Mouse (Mus musculus): ENCODE results near the gene Mylk4. TPM values are rescaled to one million over a fixed set of nuclear protein-coding genes. Genes with fewer than 3 reads are reported as not detected.
A peak's percentile ranks its signal among the peaks of the same experiment; 100 is the strongest.

Gene Mylk4
- polyA plus RNA-seq (2014; fragmentation: Nextera tagmentation; extraction: Ambion mirVana): 0.07 TPM in 1 of 2 replicates, not detected in the other

DNA sequence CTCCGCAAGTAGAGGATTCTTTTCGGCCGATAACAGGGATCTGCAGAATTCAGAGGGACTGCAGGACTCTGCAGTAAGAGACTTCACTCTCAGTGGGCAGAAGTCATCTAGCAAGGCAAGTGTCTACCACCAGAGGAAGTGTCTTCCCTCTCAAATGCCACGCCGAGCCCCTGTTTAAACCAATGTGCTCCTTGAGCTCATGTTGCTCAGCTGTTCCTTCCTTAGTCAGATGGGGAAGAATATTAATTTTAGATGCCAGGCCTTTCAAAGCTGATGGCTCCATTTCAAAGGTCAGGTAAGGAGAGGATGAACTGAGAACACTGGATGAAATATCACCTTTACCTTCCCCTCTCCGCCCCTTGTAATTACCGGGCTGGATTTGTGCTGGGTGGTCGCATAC lies at the start of gene Mylk4:
Gene Mylk4, minus strand, starts transcription at position 139 of the 400 bp plus-strand sequence.
- 75% methylated on average over 8 of the region's 8 CpGs for WGBS
- H3K4me2 ChIP-seq (replicated peaks; ENCODE audit: low read depth, low read length): no peak within 1 kb of the TSS
- no peaks in the 10 kb centered on the region for H3K4me1 ChIP-seq (ENCODE audit: control insufficient read depth, insufficient read depth, low read length)
- no peak within 1 kb of the TSS for H3K27ac ChIP-seq (ENCODE audit: low read length)
- H3K9me3 ChIP-seq (ENCODE audit: control insufficient read depth, low read depth, low read length): no peaks in the 10 kb centered on the region
- no peaks in the 10 kb centered on the region for H3K36me3 ChIP-seq (ENCODE audit: control insufficient read depth, insufficient read depth, low read length)
- no peaks in the 10 kb centered on the region for H3K27me3 ChIP-seq (ENCODE audit: control insufficient read depth, insufficient read depth, low read length)
- ATAC-seq (ENCODE audit: insufficient number of reproducible peaks, insufficient read depth, low FRiP score, low read depth): no peak
- no peak within 1 kb of the TSS for H3K9ac ChIP-seq (replicated peaks; ENCODE audit: low read depth, low read length)
- H3K4me3 ChIP-seq (ENCODE audit: low read depth, low read length): no peak within 1 kb of the TSS

DNA sequence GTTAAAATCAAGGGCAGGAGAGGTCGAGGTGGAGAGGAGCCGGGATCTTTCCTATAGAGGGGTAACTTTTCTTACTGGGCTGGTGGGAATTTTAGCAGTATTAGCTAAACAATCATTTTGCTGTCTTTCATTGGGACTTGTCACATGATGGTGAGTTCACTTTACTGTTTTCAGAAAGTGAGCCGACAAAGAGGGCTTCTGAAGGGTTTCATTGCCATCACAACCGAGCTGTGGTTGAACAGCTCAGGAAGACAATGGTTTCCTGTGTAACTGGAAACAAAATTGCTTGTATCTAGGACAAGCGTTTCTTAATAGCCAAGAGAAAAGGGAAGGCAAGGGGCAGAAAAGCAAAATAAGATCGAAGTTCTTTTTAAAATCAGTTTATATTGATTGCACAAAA lies 49.5 kb upstream of the Mylk4 start:
- Histone ChIP-seq H3K4me2 (replicated peaks; ENCODE audit: low read depth, low read length) (no peak overlapping the region), H3K27ac (ENCODE audit: low read length) (no peak overlapping the region), H3K4me1 (ENCODE audit: control insufficient read depth, insufficient read depth, low read length) (no peaks in the 10 kb centered on the region), H3K27me3 (ENCODE audit: control insufficient read depth, insufficient read depth, low read length) (no peaks in the 10 kb centered on the region), H3K36me3 (ENCODE audit: control insufficient read depth, insufficient read depth, low read length) (no peaks in the 10 kb centered on the region), H3K9ac (replicated peaks; ENCODE audit: low read depth, low read length) (no peak overlapping the region), H3K9me3 (ENCODE audit: control insufficient read depth, low read depth, low read length) (no peaks in the 10 kb centered on the region), H3K4me3 (ENCODE audit: low read depth, low read length) (no peak overlapping the region)
- no peak for ATAC-seq (ENCODE audit: insufficient number of reproducible peaks, insufficient read depth, low FRiP score, low read depth)
- WGBS: 69% methylated on average over 6 of the region's 6 CpGs

DNA sequence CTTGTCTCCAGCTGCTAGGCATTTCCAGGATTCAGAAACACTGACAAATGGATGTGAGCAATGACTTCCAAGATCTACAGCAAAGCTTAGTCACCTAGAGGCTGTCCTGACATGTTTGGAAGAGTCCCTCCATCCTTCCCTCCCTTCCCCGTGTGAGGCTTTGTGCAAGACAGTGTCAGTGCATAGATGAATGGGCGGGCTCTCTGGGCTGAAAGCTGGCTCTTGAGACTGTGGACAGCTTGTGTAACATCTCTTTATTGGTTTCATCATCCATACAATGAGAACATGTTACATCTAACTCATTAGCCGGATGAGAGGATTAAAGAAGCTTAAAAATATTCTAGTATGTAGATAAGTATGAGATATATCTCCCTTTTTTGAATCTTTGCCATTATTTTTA lies 49.0 kb upstream of the Mylk4 start:
- Histone ChIP-seq H3K27ac (ENCODE audit: low read length) (no peak overlapping the region), H3K4me2 (replicated peaks; ENCODE audit: low read depth, low read length) (no peak overlapping the region), H3K9me3 (ENCODE audit: control insufficient read depth, low read depth, low read length) (no peaks in the 10 kb centered on the region), H3K4me1 (ENCODE audit: control insufficient read depth, insufficient read depth, low read length) (no peaks in the 10 kb centered on the region), H3K27me3 (ENCODE audit: control insufficient read depth, insufficient read depth, low read length) (no peaks in the 10 kb centered on the region), H3K4me3 (ENCODE audit: low read depth, low read length) (no peak overlapping the region), H3K36me3 (ENCODE audit: control insufficient read depth, insufficient read depth, low read length) (no peaks in the 10 kb centered on the region), H3K9ac (replicated peaks; ENCODE audit: low read depth, low read length) (no peak overlapping the region)
- ATAC-seq (ENCODE audit: insufficient number of reproducible peaks, insufficient read depth, low FRiP score, low read depth): no peak
- 62% methylated on average over 3 of the region's 3 CpGs for WGBS

DNA sequence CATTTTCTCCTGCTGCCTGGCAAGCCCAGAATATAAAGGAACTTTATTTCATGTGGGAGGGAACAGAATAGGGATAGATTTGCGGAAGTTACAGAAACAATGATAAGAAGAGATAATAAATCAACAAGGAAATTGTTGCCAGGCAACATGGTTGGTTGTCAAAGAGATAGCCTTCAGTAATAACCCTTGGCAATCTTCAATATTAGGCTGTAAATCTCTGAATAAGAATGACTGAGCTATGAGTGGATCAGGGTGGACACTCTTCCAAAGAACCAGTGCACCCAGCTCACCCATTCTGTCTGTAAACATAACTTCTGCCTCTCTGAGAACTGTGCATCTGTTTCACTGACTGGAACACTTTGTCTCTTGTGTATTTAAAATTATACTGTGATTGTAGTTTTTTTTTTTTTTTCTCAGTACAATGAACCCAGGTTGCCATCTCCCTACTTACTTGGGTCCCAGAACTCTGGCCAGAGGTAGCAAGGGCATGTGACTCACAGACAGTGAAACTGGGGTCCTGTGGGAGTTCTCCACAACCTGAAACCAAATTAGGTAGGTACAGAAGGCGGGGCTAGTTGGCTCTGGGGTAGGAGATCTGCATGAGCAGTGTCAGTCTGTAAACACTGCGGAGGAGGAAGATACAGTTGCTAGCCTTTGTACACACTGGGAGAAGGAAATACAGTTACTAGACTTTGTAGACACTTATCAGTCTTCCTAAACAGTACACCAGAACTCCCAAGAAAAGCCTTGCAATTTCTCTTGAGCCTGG lies 47.9 kb upstream of the Mylk4 start:
- 71% methylated on average over 3 of the region's 3 CpGs for WGBS
- Histone ChIP-seq H3K4me2 (replicated peaks; ENCODE audit: low read depth, low read length) (no peak overlapping the region), H3K36me3 (ENCODE audit: control insufficient read depth, insufficient read depth, low read length) (no peaks in the 10 kb centered on the region), H3K4me1 (ENCODE audit: control insufficient read depth, insufficient read depth, low read length) (no peaks in the 10 kb centered on the region), H3K9ac (replicated peaks; ENCODE audit: low read depth, low read length) (no peak overlapping the region), H3K9me3 (ENCODE audit: control insufficient read depth, low read depth, low read length) (no peaks in the 10 kb centered on the region), H3K27me3 (ENCODE audit: control insufficient read depth, insufficient read depth, low read length) (no peaks in the 10 kb centered on the region), H3K27ac (ENCODE audit: low read length) (no peak overlapping the region), H3K4me3 (ENCODE audit: low read depth, low read length) (no peak overlapping the region)
- no peak for ATAC-seq (ENCODE audit: insufficient number of reproducible peaks, insufficient read depth, low FRiP score, low read depth)

DNA sequence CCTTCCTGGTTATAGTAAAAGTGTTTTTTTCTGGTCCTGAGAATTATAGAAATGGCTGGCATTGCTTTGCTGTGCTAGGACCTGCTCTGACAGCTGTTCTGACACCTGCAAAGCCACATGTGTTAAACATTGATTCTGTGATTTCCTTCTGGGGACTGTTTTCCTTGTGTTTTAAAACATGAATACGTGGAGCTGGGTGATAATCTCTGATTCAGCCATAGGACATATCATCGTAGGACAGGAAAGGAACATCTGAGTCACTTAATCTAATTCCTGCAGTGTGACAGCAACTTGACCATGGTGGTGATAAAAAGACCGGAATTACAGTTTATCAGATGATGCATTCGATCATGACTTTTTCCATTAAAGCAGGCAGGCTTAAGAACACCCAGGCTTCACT lies 45.1 kb upstream of the Mylk4 start:
- no peak overlapping the region for H3K4me3 ChIP-seq (ENCODE audit: low read depth, low read length)
- WGBS: 69% methylated on average over 4 of the region's 4 CpGs
- H3K27me3 ChIP-seq (ENCODE audit: control insufficient read depth, insufficient read depth, low read length): no peaks in the 10 kb centered on the region
- no peak for ATAC-seq (ENCODE audit: insufficient number of reproducible peaks, insufficient read depth, low FRiP score, low read depth)
- H3K36me3 ChIP-seq (ENCODE audit: control insufficient read depth, insufficient read depth, low read length): no peaks in the 10 kb centered on the region
- H3K9me3 ChIP-seq (ENCODE audit: control insufficient read depth, low read depth, low read length): no peaks in the 10 kb centered on the region
- H3K9ac ChIP-seq (replicated peaks; ENCODE audit: low read depth, low read length): no peak overlapping the region
- H3K27ac ChIP-seq (ENCODE audit: low read length): no peak overlapping the region
- H3K4me2 ChIP-seq (replicated peaks; ENCODE audit: low read depth, low read length): no peak overlapping the region
- no peaks in the 10 kb centered on the region for H3K4me1 ChIP-seq (ENCODE audit: control insufficient read depth, insufficient read depth, low read length)

DNA sequence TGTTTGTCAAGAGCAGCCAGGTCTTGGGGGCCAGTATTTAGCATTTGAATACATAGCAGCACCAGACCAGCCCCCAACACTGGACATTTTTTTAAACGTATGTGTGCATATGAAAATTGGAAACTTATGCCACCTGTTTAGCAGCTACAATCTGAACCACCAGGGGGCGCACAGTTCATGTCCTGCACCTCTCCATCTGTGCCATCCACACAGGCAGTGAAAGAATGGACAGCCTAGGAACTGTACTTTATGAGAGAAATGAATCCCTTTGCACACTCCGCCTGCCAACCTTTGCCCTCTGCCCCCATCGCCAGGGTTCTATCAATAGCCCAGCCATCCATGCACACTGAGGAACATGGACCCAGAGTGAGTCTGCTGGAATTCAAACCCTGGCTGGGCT lies 44.2 kb upstream of the Mylk4 start:
- Histone ChIP-seq H3K27me3 (ENCODE audit: control insufficient read depth, insufficient read depth, low read length) (no peaks in the 10 kb centered on the region), H3K27ac (ENCODE audit: low read length) (no peak overlapping the region), H3K36me3 (ENCODE audit: control insufficient read depth, insufficient read depth, low read length) (no peaks in the 10 kb centered on the region), H3K4me1 (ENCODE audit: control insufficient read depth, insufficient read depth, low read length) (no peaks in the 10 kb centered on the region), H3K4me2 (replicated peaks; ENCODE audit: low read depth, low read length) (no peak overlapping the region), H3K4me3 (ENCODE audit: low read depth, low read length) (no peak overlapping the region), H3K9me3 (ENCODE audit: control insufficient read depth, low read depth, low read length) (no peaks in the 10 kb centered on the region), H3K9ac (replicated peaks; ENCODE audit: low read depth, low read length) (no peak overlapping the region)
- 53% methylated on average over 4 of the region's 4 CpGs for WGBS
- ATAC-seq (ENCODE audit: insufficient number of reproducible peaks, insufficient read depth, low FRiP score, low read depth): peak; percentile 23; the same call in 1 of the 2 replicates

DNA sequence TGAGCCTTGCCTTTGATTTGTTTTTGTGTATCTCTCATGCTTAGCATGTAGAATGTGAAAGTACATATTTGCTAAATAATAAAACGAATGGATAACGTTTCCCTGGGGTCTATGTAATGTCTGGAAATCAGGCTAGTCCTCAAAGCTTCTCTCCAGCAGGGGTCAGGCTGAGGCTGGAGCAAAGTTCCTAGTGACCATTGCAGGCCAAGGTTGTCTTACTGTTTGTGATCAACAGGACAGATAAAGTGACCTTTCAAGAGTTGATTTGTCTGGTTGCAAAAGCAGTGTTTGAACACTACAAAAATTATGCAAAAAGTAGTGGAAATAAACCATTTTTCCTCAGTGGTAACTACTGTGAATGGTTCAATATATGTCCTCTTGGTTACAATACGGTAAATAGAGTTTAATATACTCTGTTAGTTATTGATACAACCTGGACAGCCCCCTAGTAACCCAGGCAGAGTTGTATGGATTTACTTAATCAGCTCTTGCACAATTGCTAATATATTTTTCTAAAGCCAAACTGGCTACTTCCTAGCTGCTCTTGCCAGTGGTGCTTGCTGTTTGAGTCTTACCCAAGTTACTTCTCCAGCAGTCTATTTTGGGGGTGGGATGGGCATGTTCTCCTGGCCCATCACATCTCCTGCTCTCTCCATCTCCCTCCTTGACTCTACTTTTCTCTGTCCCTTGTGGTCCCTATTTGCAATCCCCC lies 43.5 kb upstream of the Mylk4 start:
- Histone ChIP-seq H3K4me1 (ENCODE audit: control insufficient read depth, insufficient read depth, low read length) (no peaks in the 10 kb centered on the region), H3K36me3 (ENCODE audit: control insufficient read depth, insufficient read depth, low read length) (no peaks in the 10 kb centered on the region), H3K4me3 (ENCODE audit: low read depth, low read length) (no peak overlapping the region), H3K4me2 (replicated peaks; ENCODE audit: low read depth, low read length) (no peak overlapping the region), H3K27ac (ENCODE audit: low read length) (no peak overlapping the region), H3K9me3 (ENCODE audit: control insufficient read depth, low read depth, low read length) (no peaks in the 10 kb centered on the region), H3K9ac (replicated peaks; ENCODE audit: low read depth, low read length) (no peak overlapping the region), H3K27me3 (ENCODE audit: control insufficient read depth, insufficient read depth, low read length) (no peaks in the 10 kb centered on the region)
- ATAC-seq (ENCODE audit: insufficient number of reproducible peaks, insufficient read depth, low FRiP score, low read depth): no peak
- 82% methylated on average over 3 of the region's 3 CpGs for WGBS

DNA sequence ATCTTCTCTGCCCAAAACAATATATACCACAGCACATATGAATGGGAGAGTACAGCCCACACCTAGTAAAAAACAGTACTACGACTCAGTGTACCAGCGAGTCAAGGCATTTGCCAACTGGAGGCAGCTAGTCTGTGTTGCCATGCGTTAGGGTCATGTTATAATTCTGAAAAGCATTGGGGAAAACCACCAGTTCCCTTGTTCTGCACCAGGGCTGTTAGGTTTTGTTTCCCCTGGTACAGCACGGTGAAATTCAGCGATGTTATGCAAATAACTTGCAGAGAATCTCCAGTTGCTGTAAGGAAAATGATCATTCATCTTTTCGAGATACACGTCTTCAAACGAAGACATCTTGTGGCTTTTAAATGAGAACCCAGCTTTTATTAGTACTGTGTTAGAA lies 41.8 kb upstream of the Mylk4 start:
- no peaks in the 10 kb centered on the region for H3K4me1 ChIP-seq (ENCODE audit: control insufficient read depth, insufficient read depth, low read length)

More for the DNA sequence above, 41.8 kb upstream of the Mylk4 start:
- Histone ChIP-seq H3K27ac (ENCODE audit: low read length) (no peak overlapping the region), H3K4me3 (ENCODE audit: low read depth, low read length) (no peak overlapping the region), H3K9me3 (ENCODE audit: control insufficient read depth, low read depth, low read length) (no peaks in the 10 kb centered on the region), H3K27me3 (ENCODE audit: control insufficient read depth, insufficient read depth, low read length) (no peaks in the 10 kb centered on the region), H3K4me2 (replicated peaks; ENCODE audit: low read depth, low read length) (no peak overlapping the region), H3K36me3 (ENCODE audit: control insufficient read depth, insufficient read depth, low read length) (peaks cover 10% of the 10 kb centered on the region; the same call in 1 of the 2 replicates), H3K9ac (replicated peaks; ENCODE audit: low read depth, low read length) (no peak overlapping the region)
- no peak for ATAC-seq (ENCODE audit: insufficient number of reproducible peaks, insufficient read depth, low FRiP score, low read depth)
- WGBS: 85% methylated on average over 8 of the region's 8 CpGs

Measured in stomach, embryonic 14.5 days (tissue).